7 mouse cellular contexts compared by ENCODE assay signal in the genomic region with DNA sequence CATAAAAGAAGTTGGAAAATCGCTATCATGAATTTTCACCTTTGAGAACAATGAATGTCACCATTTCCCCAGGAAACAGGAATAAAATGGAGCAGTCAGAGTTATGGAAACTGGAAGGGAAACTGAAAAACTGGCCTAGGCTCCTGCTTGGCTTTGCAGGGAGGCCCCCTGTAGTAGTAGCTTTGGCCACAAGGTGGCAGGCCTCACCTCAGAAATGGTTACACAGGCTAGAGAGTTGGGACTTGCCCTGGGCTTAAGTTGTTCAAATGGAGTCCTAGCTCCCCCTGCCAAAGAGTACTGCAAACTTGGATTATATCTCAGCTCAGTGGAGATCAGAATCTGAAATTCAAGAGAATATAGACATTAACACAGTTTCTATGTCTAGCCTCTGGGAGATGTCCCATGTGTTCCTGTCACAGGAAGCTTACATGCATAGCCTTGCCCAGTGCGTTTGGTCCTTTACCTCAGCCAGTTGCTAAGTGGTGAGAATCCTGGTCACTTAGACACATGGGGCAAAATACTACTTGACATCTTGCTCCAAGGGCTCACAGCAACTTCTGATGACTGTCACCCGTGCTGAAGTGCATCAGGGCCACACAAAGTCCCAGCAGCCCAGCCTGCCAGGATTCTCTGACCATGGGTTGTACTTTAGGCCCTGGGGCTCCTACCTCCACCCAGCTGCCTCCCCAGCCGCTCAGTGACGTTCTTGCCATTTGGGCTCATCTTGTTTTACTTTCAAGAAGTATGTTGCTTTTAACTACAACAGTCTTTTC. TPM values are rescaled to one million over a fixed set of nuclear protein-coding genes. Genes with fewer than 3 reads are reported as not detected.
DNase-seq lines count a peak whose midpoint lies in the region; ATAC-seq lines count a peak whose summit lies in the region.

No protein-coding gene starts in this region.

- no peak overlapping the region for H3K4me2 ChIP-seq in midbrain, embryonic 16.5 days (ENCODE audit: low read length)

- peak overlapping the region; percentile 37; the same call in 1 of the 2 replicates for H3K27ac ChIP-seq in limb, embryonic 10.5 days
- H3K27ac ChIP-seq in midbrain, embryonic 16.5 days (ENCODE audit: low read length): no peak overlapping the region

- H3K4me3 ChIP-seq in limb, embryonic 10.5 days: no peak overlapping the region
- H3K4me3 ChIP-seq in midbrain, embryonic 16.5 days (ENCODE audit: low read depth, low read length): no peak overlapping the region

- 47% methylated on average over 5 of the region's 5 CpGs for WGBS in limb, embryonic 10.5 days
- WGBS in midbrain, embryonic 16.5 days: 56% methylated on average over 5 of the region's 5 CpGs

- peak; percentile 74 for DNase-seq in adrenal gland, adult 8-10 months
- DNase-seq in embryo, embryonic 9.5 days (ENCODE audit: extremely low spot score): peak; percentile 89
- peak; percentile 90 for DNase-seq in kidney, adult 18-20 months
- peak; percentile 91 for DNase-seq in limb, embryonic 10.5 days (ENCODE audit: low spot score)
- peak; percentile 60 to 85 for DNase-seq in spleen, adult 18-20 months

- no peak overlapping the region for H3K9ac ChIP-seq in midbrain, embryonic 16.5 days (ENCODE audit: low read depth, low read length)

- ATAC-seq in granulocyte monocyte progenitor cell, adult 5-6 weeks (replicated peaks; ENCODE audit: poor library complexity, severe bottlenecking): peak; percentile 97
- ATAC-seq in midbrain, embryonic 16.5 days: peak; percentile 71

- H3K9me3 ChIP-seq in limb, embryonic 10.5 days (replicated peaks): no peaks in the 10 kb centered on the region
- H3K9me3 ChIP-seq in midbrain, embryonic 16.5 days (replicated peaks; ENCODE audit: control insufficient read depth, low read length, poor library complexity, severe bottlenecking): no peaks in the 10 kb centered on the region

- H3K4me1 ChIP-seq in limb, embryonic 10.5 days: peaks cover 54% of the 10 kb centered on the region
- no peaks in the 10 kb centered on the region for H3K4me1 ChIP-seq in midbrain, embryonic 16.5 days (ENCODE audit: control insufficient read depth, insufficient read depth, low read length)

- no peaks in the 10 kb centered on the region for H3K27me3 ChIP-seq in limb, embryonic 10.5 days (ENCODE audit: low read depth, poor library complexity, severe bottlenecking)
- H3K27me3 ChIP-seq in midbrain, embryonic 16.5 days (ENCODE audit: control insufficient read depth, insufficient read depth, low read depth, low read length): no peaks in the 10 kb centered on the region

- H3K36me3 ChIP-seq in limb, embryonic 10.5 days: peaks cover 47% of the 10 kb centered on the region
- H3K36me3 ChIP-seq in midbrain, embryonic 16.5 days (ENCODE audit: control insufficient read depth, insufficient read depth, low read length): 0 out of 2 replicates have a peak, but pooled peaks cover 3% of the 10 kb centered on the region

RNA-seq across cellular contexts. Expression of a gene that starts 9.8 kb away (rescaled TPM):
- total RNA-seq in adrenal gland, adult 8-10 months (2022): 100 to 1,000 TPM in 1 of 4 experiments, 10 to 100 TPM in 3; 89.4 to 107 (median 93.5) TPM
- total RNA-seq in granulocyte monocyte progenitor cell, adult 5-6 weeks (2014; fragmentation: Nextera tagmentation): 69.2 and 126 TPM in 2 replicates
- 302 and 358 TPM in 2 replicates for total RNA-seq in granulocyte monocyte progenitor cell, adult 5-6 weeks (2017)
- 139 and 140 TPM in 2 replicates for polyA plus RNA-seq in limb, embryonic 10.5 days (2016; fragmentation: Nextera tagmentation; extraction: Ambion mirVana)
- 121 and 123 TPM in 2 replicates for polyA plus RNA-seq in midbrain, embryonic 16.5 days (2015; fragmentation: Nextera tagmentation; extraction: Ambion mirVana)

RNA-seq across cellular contexts. Expression of a gene that starts 9.8 kb away (rescaled TPM):
- total RNA-seq in adrenal gland, adult 8-10 months (2022): 10 to 100 TPM; 18.3 to 23.6 (median 20.1) TPM
- 19.7 and 26.3 TPM in 2 replicates for total RNA-seq in granulocyte monocyte progenitor cell, adult 5-6 weeks (2014; fragmentation: Nextera tagmentation)
- total RNA-seq in granulocyte monocyte progenitor cell, adult 5-6 weeks (2017): 28.5 and 30.5 TPM in 2 replicates
- polyA plus RNA-seq in limb, embryonic 10.5 days (2016; fragmentation: Nextera tagmentation; extraction: Ambion mirVana): 29.5 and 33.0 TPM in 2 replicates
- polyA plus RNA-seq in midbrain, embryonic 16.5 days (2015; fragmentation: Nextera tagmentation; extraction: Ambion mirVana): 25.4 and 26.5 TPM in 2 replicates

RNA-seq across cellular contexts. Expression of a gene that starts 35.9 kb away (rescaled TPM):
- total RNA-seq in adrenal gland, adult 8-10 months (2022): 10 to 100 TPM in 3 of 4 experiments, 1 to 10 TPM in 1; 8.9 to 13.9 (median 10.9) TPM
- total RNA-seq in granulocyte monocyte progenitor cell, adult 5-6 weeks (2014; fragmentation: Nextera tagmentation): 21.6 and 21.9 TPM in 2 replicates
- 18.2 and 19.1 TPM in 2 replicates for total RNA-seq in granulocyte monocyte progenitor cell, adult 5-6 weeks (2017)
- 59.4 and 60.3 TPM in 2 replicates for polyA plus RNA-seq in limb, embryonic 10.5 days (2016; fragmentation: Nextera tagmentation; extraction: Ambion mirVana)
- polyA plus RNA-seq in midbrain, embryonic 16.5 days (2015; fragmentation: Nextera tagmentation; extraction: Ambion mirVana): 13.8 and 15.4 TPM in 2 replicates

RNA-seq across cellular contexts. Expression of a gene that starts 35.9 kb away (rescaled TPM):
- total RNA-seq in adrenal gland, adult 8-10 months (2022): under 1 TPM in 1 of 4 experiments, not detected in 3; 0.46 TPM
- not detected in 2 replicates for total RNA-seq in granulocyte monocyte progenitor cell, adult 5-6 weeks (2014; fragmentation: Nextera tagmentation)
- total RNA-seq in granulocyte monocyte progenitor cell, adult 5-6 weeks (2017): not detected in 2 replicates
- polyA plus RNA-seq in limb, embryonic 10.5 days (2016; fragmentation: Nextera tagmentation; extraction: Ambion mirVana): 0.26 and 0.38 TPM in 2 replicates
- polyA plus RNA-seq in midbrain, embryonic 16.5 days (2015; fragmentation: Nextera tagmentation; extraction: Ambion mirVana): 0.40 and 1.0 TPM in 2 replicates
